21 mouse cellular contexts compared by ENCODE assay signal in genomic region chr6:28603401-28603800, GRCm38 (mm10).
A peak's percentile ranks its signal among the peaks of the same experiment; 100 is the strongest.
DNase-seq lines count a peak whose midpoint lies in the region; ATAC-seq and TF ChIP-seq lines count a peak whose summit lies in the region.
"Had no signal": no experiment of that assay in that cellular context is flagged by ENCODE, and none has a peak within 500 bp of the region (broad histone marks: within the 10 kb centered on the region; RNA-seq: fewer than 3 reads in every experiment).

No protein-coding gene starts in this region.

- no peaks in the 10 kb centered on the region for H3K27me3 ChIP-seq in heart, embryonic 10.5 days (ENCODE audit: insufficient read depth, poor library complexity, severe bottlenecking)
- no peaks in the 10 kb centered on the region for H3K27me3 ChIP-seq in stomach, embryonic 15.5 days (replicated peaks)
- no peaks in the 10 kb centered on the region for H3K27me3 ChIP-seq in stomach, postnatal 0 days (ENCODE audit: control insufficient read depth, insufficient read depth, low read length)
- H3K27me3 ChIP-seq in liver, embryonic 15.5 days: no peaks in the 10 kb centered on the region
- H3K27me3 ChIP-seq: forebrain, embryonic 15.5 days; midbrain, embryonic 15.5 days; neural tube, embryonic 12.5 days had no signal

- no peak for DNase-seq in heart, embryonic 10.5 days (ENCODE audit: low spot score)
- DNase-seq in heart, adult 8-10 months (ENCODE audit: low spot score): no peak
- DNase-seq in stomach, postnatal 0 days (ENCODE audit: low spot score): no peak
- no peak for DNase-seq in cerebellum, adult 11-12 months
- no peak for DNase-seq in thymus, postnatal 4 days
- no peak for DNase-seq in frontal cortex, postnatal 10 days (ENCODE audit: low spot score in 2 of 2)
- DNase-seq: adrenal gland, postnatal 10 days; cerebellum, adult 9-10 months; gastrocnemius, postnatal 10 days; heart, postnatal 14 days; kidney, adult 2 months; left cerebral cortex, postnatal 4 days; lung, postnatal 14 days had no signal

- no peak overlapping the region for H3K9ac ChIP-seq in stomach, embryonic 15.5 days
- H3K9ac ChIP-seq in stomach, postnatal 0 days (ENCODE audit: low read length): no peak overlapping the region
- H3K9ac ChIP-seq in liver, embryonic 15.5 days: no peak overlapping the region
- H3K9ac ChIP-seq: forebrain, embryonic 15.5 days; hindbrain, embryonic 14.5 days; midbrain, embryonic 15.5 days; neural tube, embryonic 12.5 days had no signal

- peak overlapping the region; percentile 30; the same call in 1 of the 2 replicates for H3K27ac ChIP-seq in heart, embryonic 10.5 days
- H3K27ac ChIP-seq in stomach, embryonic 15.5 days: no peak overlapping the region
- no peak overlapping the region for H3K27ac ChIP-seq in stomach, postnatal 0 days (replicated peaks)
- H3K27ac ChIP-seq in liver, embryonic 15.5 days (replicated peaks): 0 out of 2 replicates have a peak overlapping the region, but pooled peaks have one; percentile 4
- H3K27ac ChIP-seq: forebrain, embryonic 15.5 days; hindbrain, embryonic 14.5 days; kidney, postnatal 0 days; left cerebral cortex, adult 2 months; midbrain, embryonic 15.5 days; neural tube, embryonic 12.5 days had no signal

- ATAC-seq in stomach, embryonic 15.5 days (ENCODE audit: insufficient read depth, low FRiP score, low read depth): peak; percentile 66; the same call in 1 of the 2 replicates
- ATAC-seq in stomach, postnatal 0 days (ENCODE audit: low FRiP score, low TSS enrichment): no peak
- ATAC-seq in liver, embryonic 15.5 days (ENCODE audit: insufficient read depth): peak; percentile 83
- ATAC-seq: forebrain, embryonic 15.5 days; midbrain, embryonic 15.5 days had no signal

- no peaks in the 10 kb centered on the region for H3K36me3 ChIP-seq in heart, embryonic 10.5 days
- H3K36me3 ChIP-seq in stomach, embryonic 15.5 days: no peaks in the 10 kb centered on the region
- H3K36me3 ChIP-seq in stomach, postnatal 0 days (ENCODE audit: control insufficient read depth, insufficient read depth, low read length): no peaks in the 10 kb centered on the region
- no peaks in the 10 kb centered on the region for H3K36me3 ChIP-seq in liver, embryonic 15.5 days (replicated peaks)
- H3K36me3 ChIP-seq: forebrain, embryonic 15.5 days; midbrain, embryonic 15.5 days; neural tube, embryonic 12.5 days had no signal

- H3K9me3 ChIP-seq in heart, embryonic 10.5 days: no peaks in the 10 kb centered on the region
- no peaks in the 10 kb centered on the region for H3K9me3 ChIP-seq in stomach, embryonic 15.5 days
- no peaks in the 10 kb centered on the region for H3K9me3 ChIP-seq in stomach, postnatal 0 days (ENCODE audit: control insufficient read depth, low read length)
- no peaks in the 10 kb centered on the region for H3K9me3 ChIP-seq in liver, embryonic 15.5 days (replicated peaks)
- H3K9me3 ChIP-seq: forebrain, embryonic 15.5 days; midbrain, embryonic 15.5 days; neural tube, embryonic 12.5 days had no signal

- peaks cover 12% of the 10 kb centered on the region for H3K4me1 ChIP-seq in heart, embryonic 10.5 days
- no peaks in the 10 kb centered on the region for H3K4me1 ChIP-seq in stomach, embryonic 15.5 days
- no peaks in the 10 kb centered on the region for H3K4me1 ChIP-seq in stomach, postnatal 0 days (replicated peaks; ENCODE audit: control insufficient read depth, insufficient read depth)
- peaks cover 73% of the 10 kb centered on the region for H3K4me1 ChIP-seq in liver, embryonic 15.5 days (replicated peaks)
- H3K4me1 ChIP-seq: forebrain, embryonic 15.5 days had no signal

- no peak for TF ChIP-seq EP300 in stomach, postnatal 0 days (optimal IDR thresholded peaks at IDR 0.05)

- TF ChIP-seq CTCF in stomach, postnatal 0 days (IDR thresholded peaks at IDR 0.05; ENCODE audit: low read depth): no peak

- H3K4me3 ChIP-seq in heart, embryonic 10.5 days: no peak overlapping the region
- no peak overlapping the region for H3K4me3 ChIP-seq in stomach, embryonic 15.5 days (replicated peaks)
- no peak overlapping the region for H3K4me3 ChIP-seq in stomach, postnatal 0 days (ENCODE audit: low read depth, low read length)
- H3K4me3 ChIP-seq in liver, embryonic 15.5 days (replicated peaks): no peak overlapping the region
- H3K4me3 ChIP-seq: forebrain, embryonic 15.5 days; left cerebral cortex, adult 2 months; midbrain, embryonic 15.5 days; neural tube, embryonic 12.5 days had no signal

- H3K4me2 ChIP-seq in stomach, embryonic 15.5 days: no peak overlapping the region
- no peak overlapping the region for H3K4me2 ChIP-seq in stomach, postnatal 0 days (replicated peaks; ENCODE audit: low read depth)
- H3K4me2 ChIP-seq in liver, embryonic 15.5 days: peak overlapping the region; percentile 26; the same call in 1 of the 2 replicates
- H3K4me2 ChIP-seq: forebrain, embryonic 15.5 days; hindbrain, embryonic 14.5 days; midbrain, embryonic 15.5 days; neural tube, embryonic 12.5 days had no signal

- 43% methylated on average over 3 of the region's 3 CpGs for WGBS in heart, embryonic 10.5 days
- 64% methylated on average over 3 of the region's 3 CpGs for WGBS in stomach, embryonic 15.5 days
- 67% methylated on average over 3 of the region's 3 CpGs for WGBS in stomach, postnatal 0 days
- WGBS in liver, embryonic 15.5 days (ENCODE audit: insufficient replicate concordance): 33% methylated on average over 3 of the region's 3 CpGs

Comparison
In these comparisons a context has a peak if more than half of its experiments do, and no peak if none do; other contexts are left out.
1. H3K27ac ChIP-seq: peak in heart, embryonic 10.5 days (single experiment) and liver, embryonic 15.5 days (single experiment); none in stomach, embryonic 15.5 days (single experiment) and stomach, postnatal 0 days (single experiment).